Mouse (Mus musculus) testis, adult 2 months (tissue): ENCODE results near the gene Sh2b2. TPM values are rescaled to one million over a fixed set of nuclear protein-coding genes. Genes with fewer than 3 reads are reported as not detected.

ENCODE experiments used
- H3K27ac ChIP-seq: fragments of 200-500 bp; 2 replicates; pipeline ENCODE4 v1.5.1; 2012; ENCODE audit warnings: low read depth, low read length; ENCODE audit not compliant: control insufficient read depth, insufficient read depth
- H3K27me3 ChIP-seq: fragments of 200-500 bp; 2 replicates; pipeline ENCODE4 v1.6.1; 2012; ENCODE audit warnings: mild to moderate bottlenecking, low read length, moderate library complexity; ENCODE audit not compliant: control insufficient read depth, insufficient read depth
- H3K36me3 ChIP-seq: fragments of 200-500 bp; 2 replicates; pipeline ENCODE4 v1.6.1; 2012; ENCODE audit warnings: mild to moderate bottlenecking, low read length; ENCODE audit not compliant: control insufficient read depth, insufficient read depth
- H3K4me1 ChIP-seq: fragments of 200-500 bp; 2 replicates; pipeline ENCODE4 v1.6.1; 2012; ENCODE audit warnings: low read length; ENCODE audit not compliant: control insufficient read depth, insufficient read depth
- H3K4me3 ChIP-seq: fragments of 200-500 bp; 2 replicates; pipeline ENCODE4 v1.5.1; 2012; ENCODE audit warnings: low read depth, mild to moderate bottlenecking, low read length, moderate library complexity, mixed read lengths; ENCODE audit not compliant: control insufficient read depth
- CTCF ChIP-seq: fragments of 200-500 bp; IDR thresholded peaks from 2 replicates; pipeline ENCODE4 v1.5.1; 2012; ENCODE audit warnings: low read depth, mild to moderate bottlenecking, inconsistent platforms, low read length, moderate library complexity; ENCODE audit not compliant: control insufficient read depth, insufficient read depth, insufficient replicate concordance
- POLR2A ChIP-seq: fragments of 200-500 bp; IDR thresholded peaks from 2 replicates; pipeline ENCODE4 v1.6.1; 2012; ENCODE audit warnings: low read depth, mild to moderate bottlenecking, inconsistent platforms, low read length, moderate library complexity; ENCODE audit not compliant: control insufficient read depth
- polyA plus RNA-seq: library from polyadenylated mRNA; depleted of rRNA; stranded (reverse); fragments of >200 nt; gene quantifications from 2 replicates; pipeline ENCODE4 v1.2.3, GENCODE M21; 2012

Sh2b2 gene
- polyA plus RNA-seq, 1 experiment: 2.0 TPM

GRCm38 (mm10) chr5:136251004-136251403 lies 4.6 kb upstream of the Sh2b2 start:
- peaks cover 27% of the 10 kb centered on the region for H3K4me1 ChIP-seq
- no peaks in the 10 kb centered on the region for H3K36me3 ChIP-seq
- no peaks in the 10 kb centered on the region for H3K27me3 ChIP-seq
- TF ChIP-seq CTCF: peak; percentile 53; the same call in 1 of the 2 replicates
- no peak for TF ChIP-seq POLR2A
- no peak overlapping the region for H3K27ac ChIP-seq
- H3K4me3 ChIP-seq: no peak overlapping the region

- no peak overlapping the region for H3K4me3 ChIP-seq
- H3K27ac ChIP-seq: no peak overlapping the region
- no peaks in the 10 kb centered on the region for H3K27me3 ChIP-seq
- peaks cover 38% of the 10 kb centered on the region for H3K4me1 ChIP-seq
- H3K36me3 ChIP-seq: no peaks in the 10 kb centered on the region
- TF ChIP-seq POLR2A: no peak
- TF ChIP-seq CTCF: no peak
These were observed 2.1 kb upstream of the Sh2b2 start for GRCm38 (mm10) chr5:136248441-136248840.

GRCm38 (mm10) chr5:136245541-136246451 lies 560 bp downstream of the Sh2b2 start:
- H3K4me1 ChIP-seq: peaks cover 29% of the 10 kb centered on the region

GRCm38 (mm10) chr5:136244762-136245540 lies 1.4 kb downstream of the Sh2b2 start:
- Histone ChIP-seq H3K4me3 (peak overlapping the region; percentile 86), H3K27ac (peak overlapping the region; percentile 92), H3K4me1 (peaks cover 29% of the 10 kb centered on the region), H3K36me3 (no peaks in the 10 kb centered on the region), H3K27me3 (no peaks in the 10 kb centered on the region)
- TF ChIP-seq POLR2A (no peak), CTCF (no peak)

More at GRCm38 (mm10) chr5:136245541-136246451, 560 bp downstream of the Sh2b2 start:
- Histone ChIP-seq H3K27me3 (no peaks in the 10 kb centered on the region), H3K27ac (peak overlapping the region; percentile 92), H3K36me3 (no peaks in the 10 kb centered on the region), H3K4me3 (peak overlapping the region; percentile 84)
- no peak for TF ChIP-seq POLR2A
- TF ChIP-seq CTCF: no peak

GRCm38 (mm10) chr5:136243851-136244761 lies 2.2 kb downstream of the Sh2b2 start:
- Histone ChIP-seq H3K27ac (no peak overlapping the region), H3K4me1 (peaks cover 29% of the 10 kb centered on the region), H3K27me3 (no peaks in the 10 kb centered on the region), H3K4me3 (peak overlapping the region; percentile 86), H3K36me3 (no peaks in the 10 kb centered on the region)
- TF ChIP-seq POLR2A (0 out of 2 replicates have a peak, but pooled peaks have one; percentile 8), CTCF (no peak)

GRCm38 (mm10) chr5:136241161-136241560 lies 5.2 kb downstream of the Sh2b2 start:
- Histone ChIP-seq H3K4me3 (no peak overlapping the region), H3K36me3 (no peaks in the 10 kb centered on the region), H3K27me3 (no peaks in the 10 kb centered on the region), H3K4me1 (peaks cover 25% of the 10 kb centered on the region), H3K27ac (no peak overlapping the region)
- TF ChIP-seq CTCF (no peak), POLR2A (no peak)
